Mouse (Mus musculus): Measurements from ENCODE around the gene Fndc3b. TPM values are rescaled to one million over a fixed set of nuclear protein-coding genes. Genes with fewer than 3 reads are reported as not detected.

The Fndc3b gene
- total RNA-seq (2021), result 10 to 100 TPM; 13.9 to 18.5 TPM
- long read RNA-seq, experiment 1, full-length matches to known transcripts, result 1 of 5 reads
- long read RNA-seq, experiment 1, partial matches to known transcripts, result 1 of 5 reads
- long read RNA-seq, experiment 1, other reads (novel, unspliced or antisense), result 3 of 5 reads
- long read RNA-seq, experiment 2, full-length matches to known transcripts, result 2 of 6 reads
- long read RNA-seq, experiment 2, partial matches to known transcripts, result 1 of 6 reads
- long read RNA-seq, experiment 2, other reads (novel, unspliced or antisense), result 3 of 6 reads

DNA sequence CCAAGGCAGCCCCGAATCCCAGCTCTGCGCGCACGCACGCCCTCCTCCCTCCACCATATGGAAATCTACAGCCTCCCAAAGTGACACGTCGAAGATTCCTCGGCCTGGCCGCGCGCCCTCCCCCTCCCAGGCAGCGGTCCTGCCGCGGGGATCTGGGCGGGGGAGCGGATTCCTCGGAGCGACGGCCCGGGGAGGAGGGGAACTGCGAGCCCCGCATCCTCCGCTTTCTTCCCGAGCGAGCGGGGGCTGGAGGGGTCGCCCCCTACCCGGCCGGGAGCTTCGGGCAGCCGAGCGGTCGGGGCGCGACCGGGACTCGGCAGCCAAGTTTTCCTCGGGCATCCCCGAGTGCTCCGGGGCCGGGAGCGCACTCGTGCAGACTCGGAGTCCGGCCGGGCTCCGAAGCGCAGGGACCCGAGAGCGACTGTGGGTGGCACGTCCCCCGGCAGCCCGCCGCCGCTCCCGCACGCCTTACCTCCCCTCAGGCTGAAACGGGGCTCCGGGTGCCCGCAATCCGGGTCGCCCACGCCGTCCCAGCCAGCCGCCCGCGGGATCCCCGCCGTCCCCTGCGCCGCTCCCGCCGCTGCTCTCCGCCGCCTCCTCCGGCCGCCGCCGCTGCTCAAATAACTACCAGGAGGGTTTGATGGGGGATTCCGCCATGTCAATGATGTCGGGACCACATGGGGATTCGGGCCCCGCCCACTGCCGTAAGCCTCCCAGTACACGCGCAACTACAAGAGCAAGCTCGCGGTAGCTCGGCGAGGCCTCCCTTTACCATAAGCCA is at the start of gene Fndc3b:
Fndc3b (minus strand) TSS at position 660 of the 781 bp plus-strand sequence.
- DNase-seq (ENCODE audit: low spot score), result peak; percentile 95

- DNase-seq (ENCODE audit: low spot score), result no peak
These were observed 49.2 kb upstream of the Fndc3b start for GRCm38 (mm10) chr3:27760278-27760677.

DNA sequence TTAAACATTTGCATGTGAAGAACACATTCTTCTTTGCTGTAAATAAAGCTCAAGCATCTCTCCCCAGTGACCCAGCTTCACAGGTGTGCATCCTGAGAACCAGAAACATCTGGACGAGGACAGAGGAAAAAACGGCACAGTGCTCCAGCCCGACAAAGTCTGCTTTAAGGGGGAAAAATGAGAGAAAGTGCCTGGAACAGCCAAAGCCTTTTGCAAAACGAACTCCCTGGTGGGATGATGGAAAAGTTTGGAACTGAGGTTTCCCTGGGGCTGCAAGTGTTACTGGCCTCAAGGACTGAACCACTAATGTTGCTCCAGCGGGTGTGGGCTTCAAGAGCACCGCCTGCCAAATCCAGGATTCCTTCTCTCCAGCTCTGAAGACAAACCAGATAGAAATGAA is 47.9 kb upstream of the Fndc3b start:
- DNase-seq (ENCODE audit: low spot score), result peak; percentile 83

- DNase-seq (ENCODE audit: low spot score), result no peak
These were observed 40.5 kb upstream of the Fndc3b start for GRCm38 (mm10) chr3:27751657-27752056.

GRCm38 (mm10) chr3:27751156-27751555 is 40.0 kb upstream of the Fndc3b start:
- no peak for DNase-seq (ENCODE audit: low spot score)

GRCm38 (mm10) chr3:27745651-27746050 is 34.5 kb upstream of the Fndc3b start:
- no peak for DNase-seq (ENCODE audit: low spot score)

DNA sequence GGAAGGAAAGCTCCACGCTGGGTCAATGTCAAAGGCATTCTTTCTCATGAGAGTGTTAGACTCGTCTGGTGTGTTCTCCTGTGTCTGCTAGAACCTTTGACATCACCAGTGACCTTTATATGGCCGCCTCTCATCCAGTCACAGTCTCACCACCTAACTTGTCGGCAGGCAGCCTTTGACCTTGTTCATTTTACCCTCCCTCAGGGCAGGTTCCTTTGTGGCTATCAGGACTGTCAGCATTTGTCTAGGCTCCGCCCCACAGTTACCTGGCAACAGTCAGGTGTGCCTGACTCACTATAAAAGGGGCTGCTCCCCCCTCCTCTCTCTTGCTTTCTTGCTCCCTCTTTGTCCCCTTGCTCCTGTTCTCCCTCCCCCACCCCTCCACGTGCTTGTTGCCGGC is 33.6 kb upstream of the Fndc3b start:
- DNase-seq (ENCODE audit: low spot score), result no peak

DNA sequence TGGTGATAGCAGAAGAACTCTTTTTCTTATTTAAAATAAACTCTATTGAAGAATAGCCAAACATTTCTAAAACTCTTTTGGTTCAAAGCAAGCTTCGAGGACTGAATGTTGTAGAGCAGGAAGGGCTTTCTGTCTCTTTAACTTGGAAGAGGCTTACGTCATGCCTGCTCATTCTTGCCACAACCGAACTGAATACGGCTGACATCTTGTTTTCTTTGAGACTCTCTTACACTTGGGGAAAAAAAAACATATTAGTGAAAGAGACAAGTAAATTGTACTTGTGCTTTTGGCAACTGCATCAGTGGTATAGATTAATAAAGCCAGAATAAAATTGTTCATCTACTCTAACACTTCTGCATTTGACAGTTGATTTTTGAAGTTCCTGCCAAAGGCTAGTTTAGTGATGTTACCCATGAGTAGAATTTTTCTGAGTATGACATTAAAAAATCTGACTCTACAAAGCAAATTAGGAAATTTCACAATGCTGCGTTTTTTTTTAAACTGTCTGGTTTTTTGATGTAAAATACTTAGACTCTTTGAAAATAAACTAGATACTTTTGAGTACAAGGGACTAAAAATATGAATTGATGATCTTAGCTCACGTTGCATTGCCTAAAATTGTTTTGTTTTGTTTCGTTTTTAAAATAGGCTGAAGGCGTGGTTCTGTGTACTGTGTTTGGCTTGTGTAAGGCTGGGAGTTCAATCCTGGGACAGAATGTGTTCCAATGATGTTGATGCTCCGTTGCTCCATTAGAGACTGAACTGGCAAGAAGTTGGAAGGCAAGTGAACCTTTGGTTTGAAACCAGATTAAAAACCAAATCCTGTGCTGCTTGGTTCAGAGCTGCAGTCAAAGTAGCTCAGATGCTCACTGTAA is 32.4 kb upstream of the Fndc3b start:
- DNase-seq (ENCODE audit: low spot score), result peak; percentile 30

DNA sequence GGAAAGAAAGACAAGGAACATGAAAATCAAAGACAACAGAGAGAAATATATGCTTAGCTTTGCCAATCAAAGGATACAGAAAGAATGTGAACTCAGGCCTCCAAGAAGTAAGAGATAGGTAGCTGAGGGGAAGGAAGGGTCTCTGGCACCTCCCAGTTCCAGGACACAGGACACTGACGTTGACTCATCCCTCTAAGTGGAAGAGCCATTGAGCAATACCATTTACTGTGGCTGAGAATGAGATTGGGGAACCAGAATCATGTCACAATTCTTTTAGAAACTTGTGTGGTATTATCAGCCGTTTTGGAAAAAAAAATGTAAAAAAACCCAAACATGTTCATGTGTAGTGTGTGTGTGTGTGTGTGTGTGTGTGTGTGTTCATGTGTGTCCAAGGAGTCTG is 31.0 kb upstream of the Fndc3b start:
- no peak for DNase-seq (ENCODE audit: low spot score)

DNA sequence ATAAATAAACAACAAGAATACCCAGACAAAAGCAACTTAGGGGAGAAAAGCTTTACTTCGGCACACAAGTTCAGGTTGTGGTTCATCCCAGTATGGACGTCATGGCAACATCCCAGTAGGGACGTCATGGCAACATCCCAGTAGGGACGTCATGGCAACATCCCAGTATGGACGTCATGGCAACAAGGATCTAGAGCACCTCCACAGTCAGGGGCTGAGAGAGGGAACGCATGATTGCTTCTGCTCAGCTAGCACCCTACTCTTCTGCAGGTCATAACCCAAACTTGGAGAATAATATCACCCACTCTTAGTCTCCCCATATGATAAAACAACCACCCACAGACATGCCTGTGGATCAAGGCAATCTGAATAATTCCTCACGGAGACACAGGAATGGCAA is 29.0 kb upstream of the Fndc3b start:
- no peak for DNase-seq (ENCODE audit: low spot score)

GRCm38 (mm10) chr3:27736180-27736579 is 25.1 kb upstream of the Fndc3b start:
- no peak for DNase-seq (ENCODE audit: low spot score)

- no peak for DNase-seq (ENCODE audit: low spot score)
These were observed 24.0 kb upstream of the Fndc3b start for GRCm38 (mm10) chr3:27735113-27735512.

DNA sequence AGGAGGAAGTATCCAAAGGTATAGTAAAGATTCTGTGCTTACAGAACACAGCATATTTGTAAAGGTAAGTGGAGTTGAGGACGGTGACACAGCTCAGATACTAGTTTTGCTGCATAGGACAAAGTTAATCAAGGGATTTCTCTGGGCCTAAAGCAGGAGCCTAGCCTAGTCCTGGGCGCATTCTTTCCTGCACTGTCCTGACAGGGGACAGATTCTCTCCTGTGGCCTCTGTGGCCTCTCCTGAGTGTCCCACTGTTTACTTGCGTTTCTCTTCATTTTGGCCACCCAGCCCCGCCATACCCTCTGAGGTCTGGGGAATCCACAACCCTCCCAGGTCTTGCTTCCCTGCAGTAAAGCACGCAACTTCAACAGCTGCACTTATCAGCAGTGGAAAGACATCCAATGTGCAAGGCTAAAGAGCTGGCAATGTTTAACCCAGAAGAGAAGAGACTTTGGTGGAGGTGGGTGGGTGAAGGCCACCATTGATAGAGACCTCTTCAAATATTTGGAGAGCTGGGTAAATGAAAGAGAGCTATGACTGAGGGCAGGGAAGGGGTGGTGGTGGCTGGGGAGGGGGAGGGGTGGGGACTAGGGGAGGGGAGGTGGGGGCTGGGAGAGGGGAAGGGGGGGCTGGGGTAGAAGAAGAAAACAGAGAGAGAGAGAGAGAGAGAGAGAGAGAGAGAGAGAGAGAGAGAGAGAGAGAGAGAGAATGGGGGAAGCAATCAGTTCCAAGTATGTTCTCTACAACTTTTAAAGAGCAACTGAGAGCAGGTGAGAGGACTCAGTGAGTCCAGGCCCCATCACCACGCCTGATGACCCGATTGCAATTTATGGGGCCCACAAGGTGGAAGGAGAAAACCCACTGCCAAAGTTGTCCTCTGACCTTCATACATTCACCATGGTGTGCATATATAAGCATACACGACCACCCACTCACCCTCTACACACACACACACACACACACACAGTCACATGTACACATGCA is 18.0 kb upstream of the Fndc3b start:
- no peak for DNase-seq (ENCODE audit: low spot score)

GRCm38 (mm10) chr3:27728176-27728575 is 17.1 kb upstream of the Fndc3b start:
- DNase-seq (ENCODE audit: low spot score), result no peak

DNA sequence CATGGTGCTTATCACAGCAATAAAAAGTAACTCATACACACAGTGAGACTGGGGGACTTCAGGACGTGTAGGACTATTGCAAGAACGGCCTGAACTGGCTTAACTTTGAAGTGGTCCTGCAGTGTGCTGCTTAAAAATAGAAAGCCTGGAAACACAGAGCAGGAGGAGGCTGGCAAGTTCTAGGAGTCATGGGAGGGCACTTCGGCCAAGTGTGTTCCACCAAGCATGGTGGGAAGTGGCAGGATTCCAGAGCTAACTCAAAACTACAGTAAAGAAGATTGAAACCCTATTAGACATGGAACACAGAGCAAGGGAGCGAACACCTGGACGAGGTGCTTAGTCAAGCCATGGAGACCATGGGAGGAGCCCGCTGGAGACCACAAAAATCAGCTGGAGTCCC is 14.6 kb upstream of the Fndc3b start:
- DNase-seq (ENCODE audit: low spot score), result no peak

DNA sequence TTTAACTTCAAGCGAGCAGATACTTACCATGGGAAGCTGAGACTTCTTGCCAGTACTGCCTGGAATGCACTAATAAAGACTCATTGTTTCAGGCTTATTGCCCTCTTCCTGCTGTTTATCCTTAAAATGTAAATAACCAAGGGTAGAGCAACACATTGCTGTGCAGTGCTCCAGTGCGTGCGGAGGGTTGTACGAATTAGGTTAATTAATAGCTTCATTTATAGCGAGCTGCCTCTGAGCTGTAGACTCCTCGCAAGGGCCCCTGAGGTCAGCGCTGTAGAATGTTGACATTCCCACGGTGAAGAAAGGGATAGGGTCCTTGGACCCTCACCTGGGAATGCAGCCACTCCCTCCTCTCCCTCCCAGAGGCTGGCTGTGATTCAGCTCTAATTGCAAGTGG is 13.1 kb upstream of the Fndc3b start:
- DNase-seq (ENCODE audit: low spot score), result no peak

DNA sequence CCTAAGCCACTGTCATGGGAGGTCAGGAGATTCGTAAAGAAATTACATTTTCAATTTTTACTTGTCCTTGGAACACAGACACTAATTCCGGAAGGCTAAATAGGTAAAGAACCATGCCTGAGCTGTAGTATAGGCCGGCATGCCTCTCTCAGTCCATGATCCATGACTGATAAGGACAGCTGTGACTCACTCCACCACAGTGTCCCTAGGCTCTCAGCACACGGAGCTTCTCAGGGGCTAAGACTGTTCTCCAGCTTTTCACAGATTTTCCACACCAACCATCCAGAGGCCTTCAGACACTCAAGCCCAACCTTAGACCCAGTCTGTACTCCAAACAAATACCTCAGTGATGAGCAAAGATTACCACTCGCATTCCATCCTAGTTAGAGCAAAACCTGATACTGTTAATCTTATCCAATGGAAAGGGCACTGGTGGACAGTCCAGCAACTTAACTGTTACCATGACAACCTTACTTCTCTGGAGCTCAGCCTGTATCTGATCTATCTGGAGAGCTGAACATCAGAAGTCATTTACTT is 7.8 kb upstream of the Fndc3b start:
- no peak for DNase-seq (ENCODE audit: low spot score)

- no peak for DNase-seq (ENCODE audit: low spot score)
These were observed 2.9 kb upstream of the Fndc3b start for GRCm38 (mm10) chr3:27713971-27714370.

- no peak for DNase-seq (ENCODE audit: low spot score)
These were observed 1.3 kb upstream of the Fndc3b start for GRCm38 (mm10) chr3:27712421-27712820.

DNA sequence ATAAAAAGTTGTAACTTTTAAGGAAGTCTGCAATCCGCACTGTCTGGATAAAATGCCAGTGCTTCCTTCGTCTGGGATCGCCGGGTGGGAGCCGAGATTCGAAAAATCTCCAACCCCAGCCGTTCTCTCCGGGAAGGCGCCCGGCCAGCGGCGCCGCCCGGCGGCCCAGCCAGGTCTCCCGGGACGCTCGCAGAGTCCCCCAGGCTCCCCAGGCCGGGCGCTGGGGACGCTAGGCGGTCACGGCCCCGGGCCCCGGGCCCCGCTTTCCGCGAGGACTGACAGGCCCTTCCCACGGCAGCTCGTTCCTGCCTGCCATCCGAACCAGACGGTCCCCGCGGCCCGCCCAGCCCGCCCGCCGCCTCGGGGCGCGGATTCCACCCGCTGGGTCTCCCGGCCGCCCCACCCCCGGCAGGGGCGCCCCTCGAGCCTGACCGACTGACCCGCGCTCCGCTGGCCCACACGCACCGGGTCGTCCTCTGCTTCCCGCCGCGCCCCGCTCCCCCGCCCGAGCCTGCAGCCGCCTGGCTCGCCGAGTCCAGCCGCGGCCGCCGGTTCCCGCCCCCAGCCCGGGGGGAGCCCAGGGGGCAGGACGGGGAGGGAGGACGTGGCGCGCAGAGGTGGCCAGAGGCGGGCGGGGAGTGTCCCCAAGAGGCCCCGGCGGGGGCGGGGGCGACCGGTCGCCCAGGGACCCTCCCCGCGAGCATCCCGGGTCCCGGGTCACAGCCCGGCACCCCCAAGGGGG is 1.0 kb downstream of the Fndc3b start:
- peak; percentile 75 for DNase-seq (ENCODE audit: low spot score)
